Mouse (Mus musculus) thymus, adult 2 months (tissue): Measurements from ENCODE around the gene BC004004.

Experiments used
- CTCF ChIP-seq: fragments of 200-500 bp; IDR thresholded peaks from 2 replicates; pipeline ENCODE4 v1.5.1; 2012; ENCODE audit warnings: mild to moderate bottlenecking, control low read depth, low read length, moderate library complexity, borderline replicate concordance; ENCODE audit not compliant: control insufficient read depth, poor library complexity, insufficient read depth; ENCODE audit errors: extremely low read depth
- POLR2A ChIP-seq: fragments of 200-500 bp; IDR thresholded peaks from 2 replicates; pipeline ENCODE4 v1.6.1; 2012; ENCODE audit warnings: mild to moderate bottlenecking, low read length, control low read depth, moderate library complexity; ENCODE audit not compliant: control insufficient read depth, poor library complexity, insufficient read depth; ENCODE audit errors: extremely low read depth

GRCm38 (mm10) chr17:29251608-29252390 lies 16.8 kb upstream of the BC004004 start:
- TF ChIP-seq CTCF (no peak), POLR2A (no peak)
